Mouse (Mus musculus) kidney, postnatal 0 days (tissue): ENCODE measurements around the gene Vopp1. TPM values are rescaled to one million over a fixed set of nuclear protein-coding genes. Genes with fewer than 3 reads are reported as not detected.

Experiments
- ATAC-seq: fragments of 200-750 bp; cut with Nextera tagmentation; replicated peaks from 2 replicates; pipeline ENCODE4 v1.8.0; 2017; ENCODE audit warnings: low read depth, moderate number of reproducible peaks, moderate TSS enrichment, moderate library complexity; ENCODE audit not compliant: low FRiP score
- DNase-seq: peaks from one replicate; pipeline ENCODE4 v3.0.0-alpha.2; 2016; ENCODE audit warnings: low spot score
- H3K27ac ChIP-seq: fragments of 300-500 bp; sonication (generic); 2 replicates; pipeline ENCODE4 v1.5.1; 2014; ENCODE audit warnings: mild to moderate bottlenecking
- H3K27me3 ChIP-seq: fragments of 300-500 bp; sonication (generic); 2 replicates; pipeline ENCODE4 v1.6.1; 2014; ENCODE audit warnings: low read length, mixed read lengths; ENCODE audit not compliant: insufficient read depth
- H3K36me3 ChIP-seq: fragments of 300-500 bp; sonication (generic); 2 replicates; pipeline ENCODE4 v1.6.1; 2014; ENCODE audit warnings: low read length, mixed read lengths; ENCODE audit not compliant: insufficient read depth
- H3K4me1 ChIP-seq: fragments of 300-500 bp; sonication (generic); replicated peaks from 2 replicates; pipeline ENCODE4 v1.6.1; 2014; ENCODE audit warnings: antibody characterized with exemption, low read length, mixed read lengths; ENCODE audit not compliant: insufficient read depth
- H3K4me2 ChIP-seq: fragments of 300-500 bp; sonication (generic); 2 replicates; pipeline ENCODE4 v1.6.1; 2014; ENCODE audit warnings: mild to moderate bottlenecking, low read length, moderate library complexity, mixed read lengths
- H3K4me3 ChIP-seq: fragments of 300-500 bp; sonication (generic); replicated peaks from 2 replicates; pipeline ENCODE4 v1.5.1; 2014; ENCODE audit warnings: low read depth, low read length
- H3K9ac ChIP-seq: fragments of 300-500 bp; sonication (generic); 2 replicates; pipeline ENCODE4 v1.6.1; 2014; ENCODE audit warnings: low read depth, low read length
- H3K9me3 ChIP-seq: fragments of 300-500 bp; sonication (generic); replicated peaks from 2 replicates; pipeline ENCODE4 v1.6.1; 2016; ENCODE audit warnings: low read length, inconsistent platforms, mixed read lengths
- CTCF ChIP-seq: IDR thresholded peaks from 2 replicates; pipeline ENCODE4 v1.5.1; 2016; ENCODE audit warnings: antibody characterized with exemption, low read depth, mild to moderate bottlenecking, moderate library complexity
- WGBS: fragments of 180-500 bp; shearing (Covaris S2); extraction: QIAGEN DNeasy Blood & Tissue Kit; methylation state at CpG from one replicate; pipeline ENCODE4 v1.1.7; 2014; 5-methylcytosine and 5-hydroxymethylcytosine counted together
- polyA plus RNA-seq: library from polyadenylated mRNA; unstranded; fragments of >200 nt; fragmentation: Nextera tagmentation; extraction: Ambion mirVana; gene quantifications from 2 replicates; pipeline ENCODE4 v1.2.1, GENCODE M21; 2015

Gene Vopp1
- polyA plus RNA-seq, 1 experiment from 2014 or later = 27.0 TPM

GRCm38 (mm10) chr6:57770467-57771190 lies 54.3 kb downstream of the Vopp1 start:
- WGBS = 86% methylated on average over 1 of the region's 1 CpGs
- Histone ChIP-seq H3K36me3 (peaks cover 4% of the 10 kb centered on the region; the same call in 1 of the 2 replicates), H3K4me1 (no peaks in the 10 kb centered on the region), H3K27me3 (no peaks in the 10 kb centered on the region), H3K4me2 (no peak overlapping the region), H3K9me3 (no peaks in the 10 kb centered on the region), H3K9ac (no peak overlapping the region), H3K4me3 (no peak overlapping the region), H3K27ac (no peak overlapping the region)
- DNase-seq = no peak
- ATAC-seq = no peak
- no peak for TF ChIP-seq CTCF

- no peak overlapping the region for H3K9ac ChIP-seq
- peaks cover under 1% of the 10 kb centered on the region; the same call in 1 of the 2 replicates for H3K36me3 ChIP-seq
- WGBS = 82% methylated on average over 7 of the region's 7 CpGs
These were observed 55.9 kb downstream of the Vopp1 start for GRCm38 (mm10) chr6:57768948-57769525.

GRCm38 (mm10) chr6:57767112-57767868 lies 57.7 kb downstream of the Vopp1 start:
- Histone ChIP-seq H3K9ac (no peak overlapping the region), H3K9me3 (no peaks in the 10 kb centered on the region), H3K27me3 (no peaks in the 10 kb centered on the region), H3K4me2 (no peak overlapping the region), H3K4me3 (no peak overlapping the region), H3K27ac (no peak overlapping the region), H3K4me1 (no peaks in the 10 kb centered on the region), H3K36me3 (no peaks in the 10 kb centered on the region)
- DNase-seq (no peak), ATAC-seq (no peak)
- TF ChIP-seq CTCF = no peak
- 67% methylated on average over 8 of the region's 8 CpGs for WGBS

More at GRCm38 (mm10) chr6:57768948-57769525, 55.9 kb downstream of the Vopp1 start:
- H3K27ac ChIP-seq = no peak overlapping the region
- no peaks in the 10 kb centered on the region for H3K9me3 ChIP-seq
- no peak for TF ChIP-seq CTCF
- no peak for ATAC-seq
- H3K4me3 ChIP-seq = no peak overlapping the region
- no peaks in the 10 kb centered on the region for H3K27me3 ChIP-seq
- no peak for DNase-seq
- H3K4me1 ChIP-seq = no peaks in the 10 kb centered on the region
- H3K4me2 ChIP-seq = no peak overlapping the region

GRCm38 (mm10) chr6:57766287-57766686 lies 58.7 kb downstream of the Vopp1 start:
- H3K9ac ChIP-seq = no peak overlapping the region
- no peak overlapping the region for H3K4me2 ChIP-seq
- H3K27me3 ChIP-seq = no peaks in the 10 kb centered on the region
- ATAC-seq (no peak), DNase-seq (no peak)
- WGBS = 96% methylated on average over 1 of the region's 1 CpGs
- H3K27ac ChIP-seq = no peak overlapping the region
- TF ChIP-seq CTCF = no peak
- H3K9me3 ChIP-seq = no peaks in the 10 kb centered on the region
- H3K4me3 ChIP-seq = no peak overlapping the region
- no peaks in the 10 kb centered on the region for H3K4me1 ChIP-seq
- no peaks in the 10 kb centered on the region for H3K36me3 ChIP-seq

GRCm38 (mm10) chr6:57765095-57765878 lies 59.7 kb downstream of the Vopp1 start:
- H3K36me3 ChIP-seq = no peaks in the 10 kb centered on the region
- no peak overlapping the region for H3K27ac ChIP-seq
- H3K9me3 ChIP-seq = no peaks in the 10 kb centered on the region
- TF ChIP-seq CTCF = no peak
- ATAC-seq (no peak), DNase-seq (no peak)
- no peak overlapping the region for H3K9ac ChIP-seq
- H3K4me1 ChIP-seq = no peaks in the 10 kb centered on the region
- no peak overlapping the region for H3K4me3 ChIP-seq
- WGBS = 52% methylated on average over 3 of the region's 3 CpGs
- no peak overlapping the region for H3K4me2 ChIP-seq
- no peaks in the 10 kb centered on the region for H3K27me3 ChIP-seq

- H3K9me3 ChIP-seq = no peaks in the 10 kb centered on the region
- DNase-seq (no peak), ATAC-seq (no peak)
- no peaks in the 10 kb centered on the region for H3K36me3 ChIP-seq
- H3K4me1 ChIP-seq = no peaks in the 10 kb centered on the region
- H3K27me3 ChIP-seq = no peaks in the 10 kb centered on the region
- H3K9ac ChIP-seq = no peak overlapping the region
- H3K4me2 ChIP-seq = no peak overlapping the region
- no peak for TF ChIP-seq CTCF
- no peak overlapping the region for H3K27ac ChIP-seq
- H3K4me3 ChIP-seq = no peak overlapping the region
These were observed 61.9 kb downstream of the Vopp1 start for GRCm38 (mm10) chr6:57763054-57763453.
